Mouse (Mus musculus) hindbrain, embryonic 16.5 days (tissue): ENCODE measurements around the gene Thada. TPM values are rescaled to one million over a fixed set of nuclear protein-coding genes. Genes with fewer than 3 reads are reported as not detected.
A peak's percentile ranks its signal among the peaks of the same experiment; 100 is the strongest.

Experiments
- ATAC-seq: fragments of 200-750 bp; cut with Nextera tagmentation; 2 replicates; pipeline ENCODE4 v1.8.0; 2017; ENCODE audit warnings: moderate TSS enrichment, moderate library complexity
- H3K27ac ChIP-seq: fragments of 300-500 bp; sonication (generic); 2 replicates; pipeline ENCODE4 v1.5.1; 2014; ENCODE audit warnings: low read depth, mild to moderate bottlenecking, control low read depth, low read length, moderate library complexity
- H3K27me3 ChIP-seq: fragments of 300-500 bp; sonication (generic); replicated peaks from 2 replicates; pipeline ENCODE4 v1.6.1; 2014; ENCODE audit warnings: low read length; ENCODE audit not compliant: control insufficient read depth, insufficient read depth
- H3K36me3 ChIP-seq: fragments of 300-500 bp; sonication (generic); 2 replicates; pipeline ENCODE4 v1.6.1; 2014; ENCODE audit warnings: mild to moderate bottlenecking, low read length, moderate library complexity, mixed read lengths; ENCODE audit not compliant: control insufficient read depth, insufficient read depth
- H3K4me1 ChIP-seq: fragments of 300-500 bp; sonication (generic); 2 replicates; pipeline ENCODE4 v1.6.1; 2014; ENCODE audit warnings: low read depth, low read length; ENCODE audit not compliant: control insufficient read depth, insufficient read depth
- H3K4me2 ChIP-seq: fragments of 300-500 bp; sonication (generic); 2 replicates; pipeline ENCODE4 v1.6.1; 2014; ENCODE audit warnings: mild to moderate bottlenecking, low read length, control low read depth, moderate library complexity
- H3K4me3 ChIP-seq: fragments of 300-500 bp; sonication (generic); 2 replicates; pipeline ENCODE4 v1.5.1; 2014; ENCODE audit warnings: mild to moderate bottlenecking, low read length, control low read depth, moderate library complexity
- H3K9ac ChIP-seq: fragments of 300-500 bp; sonication (generic); 2 replicates; pipeline ENCODE4 v1.6.1; 2014; ENCODE audit warnings: low read depth, mild to moderate bottlenecking, control low read depth, low read length, moderate library complexity
- H3K9me3 ChIP-seq: fragments of 300-500 bp; sonication (generic); 2 replicates; pipeline ENCODE4 v1.6.1; 2014; ENCODE audit warnings: mild to moderate bottlenecking, low read length, moderate library complexity; ENCODE audit not compliant: control insufficient read depth
- WGBS: fragments of 180-500 bp; shearing (Covaris S2); extraction: QIAGEN DNeasy Blood & Tissue Kit; methylation state at CpG from one replicate; pipeline ENCODE4 v1.1.7; 2014; 5-methylcytosine and 5-hydroxymethylcytosine counted together
- polyA plus RNA-seq: library from polyadenylated mRNA; unstranded; fragments of >200 nt; fragmentation: Nextera tagmentation; extraction: Ambion mirVana; gene quantifications from 2 replicates; pipeline ENCODE4 v1.2.1, GENCODE M21; 2015

The Thada gene
- polyA plus RNA-seq, 1 experiment from 2014 or later, result 5.1 TPM

DNA sequence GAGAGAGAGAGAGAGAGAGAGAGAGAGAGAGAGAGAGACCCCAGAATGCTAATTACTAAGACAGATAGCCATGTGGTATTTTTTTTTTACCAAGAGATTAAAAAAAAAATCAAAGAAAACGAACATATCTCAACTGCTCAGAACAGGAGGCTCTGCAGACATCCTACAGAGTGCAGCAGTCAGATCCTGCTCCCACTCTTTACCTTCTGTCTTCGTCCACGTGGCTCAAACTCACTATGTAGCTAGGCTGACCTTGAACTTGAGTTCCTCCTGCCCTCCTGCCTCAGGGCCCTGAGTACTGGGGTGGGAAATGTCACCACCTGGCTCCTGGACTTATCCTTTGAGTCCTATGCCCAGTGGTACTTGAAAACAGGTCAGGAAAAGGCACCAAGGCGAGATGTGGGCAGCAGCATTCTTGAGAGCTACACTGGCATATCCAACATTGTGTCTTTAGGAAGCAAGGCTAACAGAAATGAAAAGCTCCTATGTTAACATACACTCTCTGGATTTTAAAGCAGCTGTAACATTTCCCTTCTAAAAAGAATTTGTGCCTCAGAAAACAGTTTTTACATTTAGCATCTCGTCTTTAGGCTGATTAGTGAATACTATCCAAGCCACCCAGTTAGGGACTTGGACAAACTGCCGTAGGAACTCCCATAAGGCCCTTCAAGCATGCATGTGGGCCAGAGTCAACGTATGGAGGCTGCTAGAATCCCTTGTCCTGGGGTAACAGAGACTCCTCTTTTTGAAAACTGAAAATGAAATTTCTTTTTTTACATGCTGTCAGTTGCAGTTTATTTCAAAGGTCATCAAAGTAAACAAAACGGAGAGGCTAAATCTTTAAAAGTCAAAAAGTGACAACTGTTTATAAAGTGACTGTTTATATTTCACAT is 183.4 kb downstream of the Thada start:
- H3K4me2 ChIP-seq, result no peak overlapping the region
- no peaks in the 10 kb centered on the region for H3K27me3 ChIP-seq
- no peak for ATAC-seq
- H3K9me3 ChIP-seq, result no peaks in the 10 kb centered on the region
- H3K27ac ChIP-seq, result no peak overlapping the region
- H3K4me3 ChIP-seq, result no peak overlapping the region
- no peaks in the 10 kb centered on the region for H3K4me1 ChIP-seq
- 85% methylated on average over 8 of the region's 8 CpGs for WGBS
- H3K36me3 ChIP-seq, result no peaks in the 10 kb centered on the region
- no peak overlapping the region for H3K9ac ChIP-seq

DNA sequence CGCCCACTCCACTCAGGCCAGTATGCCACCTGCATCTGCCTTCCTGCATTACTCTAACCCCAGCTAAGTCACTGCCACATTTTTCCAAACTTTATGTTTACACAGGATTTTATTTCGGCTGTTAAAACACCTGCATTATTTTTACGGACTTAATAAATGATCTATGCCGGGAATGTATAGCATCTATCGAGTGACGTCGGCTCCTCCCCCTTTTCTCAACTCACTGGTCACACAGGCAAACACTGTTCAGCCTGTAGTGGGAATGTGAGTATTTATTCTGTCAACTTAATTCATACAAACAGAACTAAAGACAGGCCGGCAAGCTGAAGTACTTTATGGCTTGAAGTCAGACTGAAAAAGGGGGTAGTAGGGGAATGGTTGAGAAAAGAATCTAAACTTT is 187.0 kb downstream of the Thada start:
- ATAC-seq, result no peak
- H3K4me3 ChIP-seq, result no peak overlapping the region
- H3K27ac ChIP-seq, result no peak overlapping the region

GRCm38 (mm10) chr17:84278193-84278953 is 187.6 kb downstream of the Thada start:
- ATAC-seq, result no peak
- Histone ChIP-seq H3K9me3 (no peaks in the 10 kb centered on the region), H3K4me3 (no peak overlapping the region), H3K27ac (no peak overlapping the region), H3K9ac (no peak overlapping the region), H3K36me3 (no peaks in the 10 kb centered on the region), H3K27me3 (no peaks in the 10 kb centered on the region), H3K4me2 (no peak overlapping the region), H3K4me1 (peaks cover 13% of the 10 kb centered on the region)
- WGBS, result 80% methylated on average over 5 of the region's 5 CpGs

More for the DNA sequence above, 187.0 kb downstream of the Thada start:
- Histone ChIP-seq H3K27me3 (no peaks in the 10 kb centered on the region), H3K4me1 (peaks cover 9% of the 10 kb centered on the region), H3K9ac (no peak overlapping the region), H3K36me3 (no peaks in the 10 kb centered on the region), H3K9me3 (no peaks in the 10 kb centered on the region), H3K4me2 (no peak overlapping the region)
- 84% methylated on average over 8 of the region's 8 CpGs for WGBS

- H3K9ac ChIP-seq, result no peak overlapping the region
- 74% methylated on average over 3 of the region's 3 CpGs for WGBS
- H3K27me3 ChIP-seq, result no peaks in the 10 kb centered on the region
- no peak overlapping the region for H3K4me3 ChIP-seq
- H3K4me1 ChIP-seq, result peaks cover 13% of the 10 kb centered on the region
- H3K27ac ChIP-seq, result 0 out of 2 replicates have a peak overlapping the region, but pooled peaks have one; percentile 69
- H3K4me2 ChIP-seq, result no peak overlapping the region
- H3K9me3 ChIP-seq, result no peaks in the 10 kb centered on the region
- no peaks in the 10 kb centered on the region for H3K36me3 ChIP-seq
- ATAC-seq, result no peak
Observed at GRCm38 (mm10) chr17:84274999-84275398, 191.0 kb downstream of the Thada start.

DNA sequence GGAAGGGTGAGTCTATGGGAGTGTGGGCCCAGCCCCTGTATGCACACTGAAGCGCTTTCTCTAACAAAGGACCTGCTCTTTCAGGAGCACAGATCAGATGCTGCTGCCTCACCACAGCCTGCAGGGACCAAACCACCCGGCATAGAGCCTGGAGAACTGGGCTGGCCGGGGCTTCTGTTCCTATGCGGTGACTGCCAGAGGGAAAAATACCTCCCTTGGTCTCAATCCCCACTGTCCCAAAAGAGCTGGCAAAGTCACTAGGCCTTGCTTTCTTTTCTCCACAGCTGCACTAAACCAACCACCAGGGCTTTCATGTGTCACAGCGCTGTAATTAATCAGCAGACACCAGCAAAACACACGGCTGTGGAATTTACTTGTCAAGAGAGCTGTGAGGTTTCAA is 191.8 kb downstream of the Thada start:
- no peak overlapping the region for H3K4me2 ChIP-seq
- H3K4me1 ChIP-seq, result peaks cover 13% of the 10 kb centered on the region
- 23% methylated on average over 6 of the region's 6 CpGs for WGBS
- no peaks in the 10 kb centered on the region for H3K36me3 ChIP-seq
- no peaks in the 10 kb centered on the region for H3K9me3 ChIP-seq
- no peak overlapping the region for H3K9ac ChIP-seq
- peak; percentile 66 for ATAC-seq
- H3K27me3 ChIP-seq, result no peaks in the 10 kb centered on the region
- no peak overlapping the region for H3K4me3 ChIP-seq
- H3K27ac ChIP-seq, result peak overlapping the region; percentile 69

DNA sequence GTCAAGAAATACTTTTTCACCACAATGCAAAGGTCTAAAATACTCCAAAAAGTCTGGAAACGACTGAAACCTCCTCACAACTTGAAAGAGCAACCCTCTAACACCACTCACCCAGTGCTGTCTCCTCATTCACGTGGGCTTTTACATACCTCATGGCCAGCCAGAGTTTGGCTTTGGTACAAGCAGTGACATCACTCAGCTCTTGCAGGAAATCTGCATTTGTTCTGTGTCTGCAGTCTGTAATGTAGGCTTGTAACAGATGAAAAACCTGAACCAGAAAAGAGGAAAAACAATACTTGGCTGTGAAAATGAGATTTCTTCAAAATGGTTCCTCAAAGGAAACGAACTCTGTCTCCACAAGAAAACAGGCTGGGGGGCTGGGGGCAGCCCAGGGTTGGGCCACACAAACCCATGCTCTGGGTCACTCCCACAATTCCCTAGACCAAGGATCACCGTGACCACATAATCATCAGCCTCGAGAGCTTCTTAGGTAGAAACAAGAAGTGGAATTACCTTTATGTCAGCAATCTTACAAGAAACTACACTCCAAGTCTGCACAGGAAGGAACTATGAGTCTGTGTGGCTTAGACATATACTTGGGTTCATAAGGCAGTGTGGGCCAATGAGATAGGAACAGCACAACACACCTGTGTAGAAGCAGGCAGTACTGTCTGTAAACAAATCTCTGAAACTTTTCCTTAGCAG is 193.3 kb downstream of the Thada start:
- no peaks in the 10 kb centered on the region for H3K9me3 ChIP-seq
- H3K4me2 ChIP-seq, result no peak overlapping the region
- H3K9ac ChIP-seq, result no peak overlapping the region
- 69% methylated on average over 5 of the region's 5 CpGs for WGBS
- H3K36me3 ChIP-seq, result no peaks in the 10 kb centered on the region
- H3K27ac ChIP-seq, result no peak overlapping the region
- no peaks in the 10 kb centered on the region for H3K27me3 ChIP-seq
- no peak for ATAC-seq
- H3K4me3 ChIP-seq, result no peak overlapping the region
- peaks cover 13% of the 10 kb centered on the region for H3K4me1 ChIP-seq

- no peak for ATAC-seq
- Histone ChIP-seq H3K4me2 (no peak overlapping the region), H3K9ac (no peak overlapping the region), H3K27me3 (no peaks in the 10 kb centered on the region), H3K36me3 (no peaks in the 10 kb centered on the region), H3K9me3 (no peaks in the 10 kb centered on the region), H3K27ac (no peak overlapping the region), H3K4me3 (no peak overlapping the region), H3K4me1 (peaks cover 13% of the 10 kb centered on the region)
- WGBS, result 94% methylated on average over 5 of the region's 6 CpGs
Observed at GRCm38 (mm10) chr17:84271566-84272202, 194.3 kb downstream of the Thada start.

- Histone ChIP-seq H3K9ac (no peak overlapping the region), H3K4me3 (no peak overlapping the region), H3K4me2 (no peak overlapping the region), H3K36me3 (no peaks in the 10 kb centered on the region), H3K27me3 (no peaks in the 10 kb centered on the region), H3K9me3 (no peaks in the 10 kb centered on the region), H3K4me1 (peaks cover 13% of the 10 kb centered on the region), H3K27ac (no peak overlapping the region)
- ATAC-seq, result no peak
- 86% methylated on average over 5 of the region's 5 CpGs for WGBS
Observed at GRCm38 (mm10) chr17:84269722-84270121, 196.3 kb downstream of the Thada start.
